Mouse (Mus musculus): ENCODE measurements at regions not wholly inside any gene's neighbourhood (a gene's known extent, or its start where the extent isn't known, plus 50 kb on each side); places are given as distances from the start of the nearest gene placed in this dataset.

DNA sequence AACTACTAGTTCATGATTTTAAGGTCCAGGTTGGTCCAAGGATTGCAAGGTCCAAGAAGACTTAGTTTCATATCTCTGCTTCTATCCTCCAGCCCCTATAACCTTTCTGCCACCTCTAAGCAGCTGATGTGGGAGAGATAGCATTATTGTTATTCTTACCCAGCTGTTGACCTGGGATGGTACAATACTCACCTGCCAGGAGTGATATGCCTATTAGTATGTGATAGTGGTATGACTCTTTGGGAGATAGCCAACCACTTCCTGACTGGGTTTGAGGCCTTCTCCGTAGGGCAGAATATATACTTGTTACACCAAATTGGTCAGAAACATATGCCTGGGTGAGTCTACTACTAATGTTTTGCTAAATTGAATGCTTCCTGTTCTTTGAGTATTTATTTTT, 137.4 kb upstream of the Tprg start:
- no peaks in the 10 kb centered on the region for H3K4me1 ChIP-seq
- H3K27ac ChIP-seq: no peak overlapping the region
- H3K4me3 ChIP-seq: no peak overlapping the region
- no peaks in the 10 kb centered on the region for H3K36me3 ChIP-seq
- DNase-seq (ENCODE audit: low spot score): no peak
- no peaks in the 10 kb centered on the region for H3K9me3 ChIP-seq
- H3K27me3 ChIP-seq (ENCODE audit: insufficient read depth, poor library complexity, severe bottlenecking): no peaks in the 10 kb centered on the region
- whole genome bisulfite sequencing: 89% methylated on average over 1 of the region's 1 CpGs

GRCm38 (mm10) chr16:25176870-25177269, 109.7 kb upstream of the Tprg start:
- Histone ChIP-seq H3K4me1 (no peaks in the 10 kb centered on the region), H3K9me3 (no peaks in the 10 kb centered on the region), H3K4me3 (no peak overlapping the region), H3K36me3 (no peaks in the 10 kb centered on the region), H3K27me3 (ENCODE audit: insufficient read depth, poor library complexity, severe bottlenecking) (no peaks in the 10 kb centered on the region), H3K27ac (no peak overlapping the region)
- no peak for DNase-seq (ENCODE audit: low spot score)

DNA sequence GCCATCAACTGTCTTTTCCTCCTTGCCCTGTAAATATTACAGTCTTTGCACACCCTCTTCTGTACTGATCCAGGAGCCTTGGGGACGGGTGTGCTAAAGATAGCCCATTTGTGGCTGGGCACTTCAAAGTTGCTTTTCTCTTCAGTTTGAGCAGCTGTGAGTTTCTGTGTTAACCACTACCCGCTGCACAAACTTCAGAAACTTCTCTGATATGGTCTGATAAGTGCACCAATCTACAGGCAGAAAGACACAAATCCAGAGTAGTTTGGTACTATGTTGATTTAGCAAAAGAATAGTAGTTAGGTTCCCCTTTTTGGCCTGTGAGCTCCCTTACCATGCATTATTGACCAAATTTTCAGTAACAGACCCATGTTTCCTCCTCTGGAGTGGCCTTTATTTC, 108.6 kb upstream of the Tprg start:
- Histone ChIP-seq H3K27ac (no peak overlapping the region), H3K4me1 (no peaks in the 10 kb centered on the region), H3K9me3 (no peaks in the 10 kb centered on the region), H3K36me3 (no peaks in the 10 kb centered on the region), H3K4me3 (no peak overlapping the region), H3K27me3 (ENCODE audit: insufficient read depth, poor library complexity, severe bottlenecking) (no peaks in the 10 kb centered on the region)
- DNase-seq (ENCODE audit: low spot score): no peak
- 43% methylated on average over 2 of the region's 2 CpGs for WGBS

- H3K9me3 ChIP-seq: no peaks in the 10 kb centered on the region
- H3K27ac ChIP-seq: no peak overlapping the region
- DNase-seq (ENCODE audit: low spot score): no peak
- WGBS: 87% methylated on average over 6 of the region's 6 CpGs
- no peaks in the 10 kb centered on the region for H3K4me1 ChIP-seq
- H3K27me3 ChIP-seq (ENCODE audit: insufficient read depth, poor library complexity, severe bottlenecking): no peaks in the 10 kb centered on the region
- H3K4me3 ChIP-seq: no peak overlapping the region
- H3K36me3 ChIP-seq: no peaks in the 10 kb centered on the region
Measured at GRCm38 (mm10) chr16:25181939-25182338, 104.7 kb upstream of the Tprg start.

GRCm38 (mm10) chr16:25197079-25197478, 89.5 kb upstream of the Tprg start:
- Histone ChIP-seq H3K4me3 (no peak overlapping the region), H3K27me3 (ENCODE audit: insufficient read depth, poor library complexity, severe bottlenecking) (no peaks in the 10 kb centered on the region), H3K36me3 (no peaks in the 10 kb centered on the region), H3K9me3 (no peaks in the 10 kb centered on the region), H3K27ac (no peak overlapping the region), H3K4me1 (0 out of 2 replicates have a peak, but pooled peaks cover 3% of the 10 kb centered on the region)
- 93% methylated on average over 5 of the region's 5 CpGs for WGBS
- DNase-seq (ENCODE audit: low spot score): no peak

DNA sequence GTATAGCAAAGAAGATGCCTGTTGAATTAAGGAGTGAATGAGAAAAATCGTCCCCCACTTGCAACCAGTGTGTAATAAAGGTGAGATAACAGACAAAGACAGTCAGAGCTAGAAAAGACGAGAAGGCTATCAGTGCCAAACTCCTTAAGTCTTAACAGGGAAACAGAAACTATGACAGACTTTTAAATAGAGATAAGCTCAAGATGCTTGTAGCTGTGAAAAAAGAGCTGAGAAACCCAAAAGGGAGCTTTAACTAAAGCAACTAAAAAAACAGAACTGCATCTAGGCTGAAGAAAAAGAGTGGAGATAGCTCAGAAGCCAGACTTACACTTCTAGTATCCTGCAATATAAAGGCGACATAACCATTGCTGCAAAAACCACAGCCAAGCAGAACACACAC, 87.8 kb upstream of the Tprg start:
- Histone ChIP-seq H3K9me3 (no peaks in the 10 kb centered on the region), H3K36me3 (no peaks in the 10 kb centered on the region), H3K4me3 (no peak overlapping the region), H3K4me1 (0 out of 2 replicates have a peak, but pooled peaks cover 3% of the 10 kb centered on the region), H3K27ac (no peak overlapping the region), H3K27me3 (ENCODE audit: insufficient read depth, poor library complexity, severe bottlenecking) (no peaks in the 10 kb centered on the region)
- no peak for DNase-seq (ENCODE audit: low spot score)
- WGBS: 40% methylated on average over 3 of the region's 3 CpGs

DNA sequence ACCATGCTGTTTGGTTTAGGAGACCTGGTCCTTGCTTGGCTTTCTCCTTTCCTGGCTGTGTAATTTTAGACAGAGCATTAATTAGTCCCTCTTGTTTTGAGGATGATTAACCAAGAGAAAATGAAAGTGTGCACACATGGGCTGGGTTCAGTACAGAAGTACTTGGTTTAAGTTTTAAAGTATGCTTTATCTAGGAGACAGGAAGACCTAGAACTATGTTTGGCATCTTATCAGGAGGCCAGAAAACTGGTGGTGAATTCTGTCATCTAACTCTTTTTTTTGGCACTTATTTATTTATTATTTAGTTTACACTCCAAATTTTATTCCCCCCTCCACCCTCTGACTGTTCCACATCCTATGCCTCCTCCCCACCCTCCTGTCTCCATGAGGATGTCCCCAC, 86.6 kb upstream of the Tprg start:
- no peak overlapping the region for H3K4me3 ChIP-seq
- 0 out of 2 replicates have a peak, but pooled peaks cover 3% of the 10 kb centered on the region for H3K4me1 ChIP-seq

GRCm38 (mm10) chr16:25201094-25201770, 85.4 kb upstream of the Tprg start:
- Histone ChIP-seq H3K27ac (no peak overlapping the region), H3K4me3 (no peak overlapping the region), H3K27me3 (ENCODE audit: insufficient read depth, poor library complexity, severe bottlenecking) (no peaks in the 10 kb centered on the region), H3K4me1 (0 out of 2 replicates have a peak, but pooled peaks cover 3% of the 10 kb centered on the region), H3K36me3 (no peaks in the 10 kb centered on the region), H3K9me3 (no peaks in the 10 kb centered on the region)
- WGBS: 71% methylated on average over 7 of the region's 7 CpGs
- no peak for DNase-seq (ENCODE audit: low spot score)

More for the DNA sequence above, 86.6 kb upstream of the Tprg start:
- H3K36me3 ChIP-seq: no peaks in the 10 kb centered on the region
- no peaks in the 10 kb centered on the region for H3K27me3 ChIP-seq (ENCODE audit: insufficient read depth, poor library complexity, severe bottlenecking)
- H3K27ac ChIP-seq: no peak overlapping the region
- DNase-seq (ENCODE audit: low spot score): no peak
- H3K9me3 ChIP-seq: no peaks in the 10 kb centered on the region

- Histone ChIP-seq H3K27ac (no peak overlapping the region), H3K4me3 (no peak overlapping the region), H3K27me3 (ENCODE audit: insufficient read depth, poor library complexity, severe bottlenecking) (no peaks in the 10 kb centered on the region), H3K36me3 (no peaks in the 10 kb centered on the region), H3K4me1 (no peaks in the 10 kb centered on the region), H3K9me3 (no peaks in the 10 kb centered on the region)
- DNase-seq (ENCODE audit: low spot score): no peak
- WGBS: 61% methylated on average over 2 of the region's 2 CpGs
Measured at GRCm38 (mm10) chr16:25213250-25213649, 73.4 kb upstream of the Tprg start.

DNA sequence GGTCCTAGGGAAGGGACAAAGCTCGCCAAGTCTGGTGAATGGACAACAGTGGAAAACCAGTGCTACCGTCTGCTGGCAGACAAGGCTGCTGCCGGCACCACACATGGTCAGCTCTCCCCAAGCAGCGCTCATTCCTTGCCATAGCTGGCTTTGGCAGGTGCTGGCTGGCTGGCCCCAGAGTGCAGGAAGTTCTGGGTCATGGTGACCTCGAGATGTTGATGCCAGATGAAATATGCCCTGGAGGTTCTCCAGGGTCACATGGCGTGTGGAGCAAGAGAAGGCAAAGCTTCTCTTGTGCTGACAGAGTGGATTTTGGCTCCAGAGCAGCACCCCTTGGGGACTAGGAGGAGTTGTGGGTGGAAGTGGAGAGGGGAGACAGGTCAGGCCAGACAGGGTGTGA, 66.1 kb upstream of the Tprg start:
- no peaks in the 10 kb centered on the region for H3K36me3 ChIP-seq
- WGBS: 85% methylated on average over 6 of the region's 6 CpGs
- DNase-seq (ENCODE audit: low spot score): no peak
- H3K27me3 ChIP-seq (ENCODE audit: insufficient read depth, poor library complexity, severe bottlenecking): no peaks in the 10 kb centered on the region
- H3K4me1 ChIP-seq: no peaks in the 10 kb centered on the region
- no peak overlapping the region for H3K4me3 ChIP-seq
- no peak overlapping the region for H3K27ac ChIP-seq
- no peaks in the 10 kb centered on the region for H3K9me3 ChIP-seq

GRCm38 (mm10) chr16:25224801-25225200, 61.8 kb upstream of the Tprg start:
- Histone ChIP-seq H3K4me3 (no peak overlapping the region), H3K9me3 (no peaks in the 10 kb centered on the region), H3K4me1 (no peaks in the 10 kb centered on the region), H3K27me3 (ENCODE audit: insufficient read depth, poor library complexity, severe bottlenecking) (no peaks in the 10 kb centered on the region), H3K27ac (no peak overlapping the region), H3K36me3 (no peaks in the 10 kb centered on the region)
- no peak for DNase-seq (ENCODE audit: low spot score)
